Mouse (Mus musculus) hindbrain, embryonic 11.5 days (tissue): ENCODE measurements around the gene Oxsm. TPM values are rescaled to one million over a fixed set of nuclear protein-coding genes. Genes with fewer than 3 reads are reported as not detected.

Experiments
- ATAC-seq: fragments of 200-750 bp; cut with Nextera tagmentation; 2 replicates; pipeline ENCODE4 v1.8.0; 2017; ENCODE audit warnings: mild to moderate bottlenecking, moderate TSS enrichment, moderate library complexity; ENCODE audit not compliant: low FRiP score
- DNase-seq: peaks from one replicate; pipeline ENCODE4 v3.0.0-alpha.2; 2015; ENCODE audit warnings: low spot score
- H3K27ac ChIP-seq: fragments of 300-500 bp; sonication (generic); 2 replicates; pipeline ENCODE4 v1.5.1; 2014; ENCODE audit warnings: mild to moderate bottlenecking, low read depth, low read length
- H3K27me3 ChIP-seq: fragments of 300-500 bp; sonication (generic); 2 replicates; pipeline ENCODE4 v1.6.1; 2014; ENCODE audit warnings: mild to moderate bottlenecking, low read length, moderate library complexity, mixed read lengths; ENCODE audit not compliant: control insufficient read depth, insufficient read depth
- H3K36me3 ChIP-seq: fragments of 300-500 bp; sonication (generic); 2 replicates; pipeline ENCODE4 v1.6.1; 2014; ENCODE audit warnings: mild to moderate bottlenecking, low read length, moderate library complexity, mixed read lengths; ENCODE audit not compliant: control insufficient read depth, insufficient read depth
- H3K4me1 ChIP-seq: fragments of 300-500 bp; sonication (generic); replicated peaks from 2 replicates; pipeline ENCODE4 v1.6.1; 2014; ENCODE audit warnings: low read length, mixed read lengths; ENCODE audit not compliant: control insufficient read depth, insufficient read depth
- H3K4me2 ChIP-seq: fragments of 300-500 bp; sonication (generic); replicated peaks from 2 replicates; pipeline ENCODE4 v1.6.1; 2014; ENCODE audit warnings: mild to moderate bottlenecking, low read depth, low read length
- H3K4me3 ChIP-seq: fragments of 300-500 bp; sonication (generic); 2 replicates; pipeline ENCODE4 v1.5.1; 2014; ENCODE audit warnings: low read depth, low read length
- H3K9ac ChIP-seq: fragments of 300-500 bp; sonication (generic); 2 replicates; pipeline ENCODE4 v1.6.1; 2014; ENCODE audit warnings: low read depth, low read length
- H3K9me3 ChIP-seq: fragments of 300-500 bp; sonication (generic); 2 replicates; pipeline ENCODE4 v1.6.1; 2016; ENCODE audit warnings: low read length; ENCODE audit not compliant: control insufficient read depth
- WGBS: fragments of 180-500 bp; shearing (Covaris S2); extraction: QIAGEN DNeasy Blood & Tissue Kit; methylation state at CpG from one replicate; pipeline ENCODE4 v1.1.7; 2014; 5-methylcytosine and 5-hydroxymethylcytosine counted together
- polyA plus RNA-seq: library from polyadenylated mRNA; unstranded; fragments of >200 nt; fragmentation: Nextera tagmentation; extraction: Ambion mirVana; gene quantifications from 2 replicates; pipeline ENCODE4 v1.2.1, GENCODE M21; 2014

The Oxsm gene
- polyA plus RNA-seq, 1 experiment from 2014 or later: 1.8 TPM

- H3K4me1 ChIP-seq: no peaks in the 10 kb centered on the region
- H3K27me3 ChIP-seq: no peaks in the 10 kb centered on the region
- no peak overlapping the region for H3K4me3 ChIP-seq
- DNase-seq (peak; percentile 60), ATAC-seq (no peak)
- no peak overlapping the region for H3K4me2 ChIP-seq
- 64% methylated on average over 2 of the region's 2 CpGs for WGBS
- no peak overlapping the region for H3K27ac ChIP-seq
- no peak overlapping the region for H3K9ac ChIP-seq
- no peaks in the 10 kb centered on the region for H3K36me3 ChIP-seq
- H3K9me3 ChIP-seq: no peaks in the 10 kb centered on the region
Measured at GRCm38 (mm10) chr14:16219015-16219414, 30.6 kb downstream of the Oxsm start.

- no peak overlapping the region for H3K27ac ChIP-seq
- H3K9ac ChIP-seq: no peak overlapping the region
- H3K4me2 ChIP-seq: no peak overlapping the region
Measured at GRCm38 (mm10) chr14:16207722-16208121, 41.9 kb downstream of the Oxsm start.

GRCm38 (mm10) chr14:16201673-16202072 lies 47.9 kb downstream of the Oxsm start:
- H3K9me3 ChIP-seq: no peaks in the 10 kb centered on the region
- WGBS: 49% methylated on average over 3 of the region's 3 CpGs
- no peaks in the 10 kb centered on the region for H3K4me1 ChIP-seq
- H3K4me2 ChIP-seq: no peak overlapping the region
- H3K4me3 ChIP-seq: no peak overlapping the region
- peak; percentile 3 for DNase-seq
- H3K9ac ChIP-seq: no peak overlapping the region
- ATAC-seq: peak; percentile 16; the same call in 1 of the 2 replicates
- H3K27ac ChIP-seq: no peak overlapping the region
- H3K36me3 ChIP-seq: no peaks in the 10 kb centered on the region
- H3K27me3 ChIP-seq: no peaks in the 10 kb centered on the region

More at GRCm38 (mm10) chr14:16207722-16208121, 41.9 kb downstream of the Oxsm start:
- Histone ChIP-seq H3K36me3 (no peaks in the 10 kb centered on the region), H3K4me1 (no peaks in the 10 kb centered on the region), H3K27me3 (no peaks in the 10 kb centered on the region), H3K4me3 (no peak overlapping the region), H3K9me3 (no peaks in the 10 kb centered on the region)
- ATAC-seq (no peak), DNase-seq (no peak)

- H3K27me3 ChIP-seq: no peaks in the 10 kb centered on the region
- H3K9me3 ChIP-seq: no peaks in the 10 kb centered on the region
- 26% methylated on average over 8 of the region's 8 CpGs for WGBS
- DNase-seq: peak; percentile 85
- peak; percentile 94 for ATAC-seq
- H3K27ac ChIP-seq: peak overlapping the region; percentile 58; the same call in 1 of the 2 replicates
- no peak overlapping the region for H3K9ac ChIP-seq
- no peak overlapping the region for H3K4me3 ChIP-seq
- peak overlapping the region; percentile 0; the same call in 1 of the 2 replicates for H3K4me2 ChIP-seq
- no peaks in the 10 kb centered on the region for H3K36me3 ChIP-seq
- no peaks in the 10 kb centered on the region for H3K4me1 ChIP-seq
Measured at GRCm38 (mm10) chr14:16200969-16201638, 48.5 kb downstream of the Oxsm start.

GRCm38 (mm10) chr14:16200220-16200912 lies 49.2 kb downstream of the Oxsm start:
- H3K9me3 ChIP-seq: no peaks in the 10 kb centered on the region
- DNase-seq (peak; percentile 40), ATAC-seq (peak; percentile 52)
- H3K27ac ChIP-seq: peak overlapping the region; percentile 58
- H3K4me2 ChIP-seq: peak overlapping the region; percentile 0; the same call in 1 of the 2 replicates
- H3K36me3 ChIP-seq: no peaks in the 10 kb centered on the region
- no peaks in the 10 kb centered on the region for H3K4me1 ChIP-seq
- no peak overlapping the region for H3K4me3 ChIP-seq
- 30% methylated on average over 6 of the region's 6 CpGs for WGBS
- no peak overlapping the region for H3K9ac ChIP-seq
- H3K27me3 ChIP-seq: no peaks in the 10 kb centered on the region

- Histone ChIP-seq H3K9me3 (no peaks in the 10 kb centered on the region), H3K4me3 (no peak overlapping the region), H3K4me1 (no peaks in the 10 kb centered on the region), H3K27ac (no peak overlapping the region), H3K9ac (no peak overlapping the region), H3K4me2 (no peak overlapping the region), H3K36me3 (no peaks in the 10 kb centered on the region), H3K27me3 (no peaks in the 10 kb centered on the region)
- no peak for ATAC-seq
- peak; percentile 37 for DNase-seq
- WGBS: 63% methylated on average over 4 of the region's 4 CpGs
Measured at GRCm38 (mm10) chr14:16196518-16196917, 53.1 kb downstream of the Oxsm start.

GRCm38 (mm10) chr14:16195486-16195885 lies 54.1 kb downstream of the Oxsm start:
- Histone ChIP-seq H3K4me2 (no peak overlapping the region), H3K36me3 (no peaks in the 10 kb centered on the region), H3K4me1 (no peaks in the 10 kb centered on the region), H3K9ac (no peak overlapping the region), H3K27ac (no peak overlapping the region), H3K4me3 (no peak overlapping the region), H3K9me3 (no peaks in the 10 kb centered on the region), H3K27me3 (no peaks in the 10 kb centered on the region)
- no peak for ATAC-seq
- no peak for DNase-seq
- 75% methylated on average over 1 of the region's 1 CpGs for WGBS

- Histone ChIP-seq H3K9ac (no peak overlapping the region), H3K27ac (no peak overlapping the region), H3K27me3 (no peaks in the 10 kb centered on the region), H3K4me2 (no peak overlapping the region), H3K9me3 (no peaks in the 10 kb centered on the region), H3K4me3 (no peak overlapping the region), H3K4me1 (no peaks in the 10 kb centered on the region), H3K36me3 (no peaks in the 10 kb centered on the region)
- 86% methylated on average over 1 of the region's 1 CpGs for WGBS
- no peak for DNase-seq
- ATAC-seq: no peak
Measured at GRCm38 (mm10) chr14:16194125-16194524, 55.5 kb downstream of the Oxsm start.

- 100% methylated on average over 1 of the region's 1 CpGs for WGBS
- DNase-seq (no peak), ATAC-seq (no peak)
- no peaks in the 10 kb centered on the region for H3K4me1 ChIP-seq
- no peak overlapping the region for H3K9ac ChIP-seq
- no peak overlapping the region for H3K27ac ChIP-seq
- H3K27me3 ChIP-seq: no peaks in the 10 kb centered on the region
- H3K4me2 ChIP-seq: no peak overlapping the region
- H3K4me3 ChIP-seq: no peak overlapping the region
- H3K9me3 ChIP-seq: no peaks in the 10 kb centered on the region
- H3K36me3 ChIP-seq: no peaks in the 10 kb centered on the region
Measured at GRCm38 (mm10) chr14:16189142-16189541, 60.5 kb downstream of the Oxsm start.
